ENCODE assay signal across 8 mouse cellular contexts in the genomic region with DNA sequence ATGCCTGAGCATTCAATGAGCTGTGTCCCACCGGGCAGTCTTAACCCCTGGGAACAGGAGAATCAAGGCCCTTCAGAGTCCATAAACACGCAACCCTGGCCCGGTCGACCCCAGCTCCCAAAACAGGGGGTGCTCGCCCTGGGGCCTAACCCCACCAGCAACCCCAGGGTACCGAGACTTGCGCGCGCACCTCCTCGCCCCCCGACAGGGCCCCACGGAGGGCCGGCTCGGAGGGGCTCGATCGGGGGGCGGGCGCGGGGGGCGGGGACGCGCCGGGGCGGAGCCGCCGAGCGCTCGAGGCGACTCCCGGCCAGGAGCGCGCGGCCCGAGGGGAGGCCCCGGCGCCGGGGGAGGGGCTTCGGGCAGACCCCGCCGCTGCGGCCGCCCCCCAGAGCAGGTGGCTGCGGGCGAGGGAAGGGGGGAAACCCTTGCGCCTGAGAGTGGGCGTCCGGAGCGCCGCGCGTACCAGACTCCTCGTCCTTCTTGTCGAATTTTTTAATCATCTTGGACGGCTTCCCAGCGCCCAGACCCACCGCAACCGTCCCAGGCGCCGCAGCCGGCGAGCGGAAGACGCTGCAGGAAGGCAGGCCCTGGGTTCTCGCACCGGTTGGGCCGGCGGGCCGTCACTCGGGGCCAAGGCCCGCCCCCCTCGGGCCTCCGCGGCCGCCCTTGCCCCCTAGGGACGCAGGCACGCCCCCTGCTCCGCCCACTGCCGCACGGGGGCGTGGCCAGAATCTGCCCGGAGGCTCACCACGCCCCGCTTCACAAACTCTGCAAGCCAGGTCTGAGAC. TPM values are rescaled to one million over a fixed set of nuclear protein-coding genes. Genes with fewer than 3 reads are reported as not detected.
DNase-seq lines count a peak whose midpoint lies in the region; ATAC-seq lines count a peak whose summit lies in the region.

A gene (minus strand): TSS at position 600 of the 791 bp plus-strand sequence.

- DNase-seq in adipocyte (ENCODE audit: low spot score): peak; percentile 96
- peak; percentile 91 for DNase-seq in embryo, embryonic 10 days (ENCODE audit: low spot score)
- DNase-seq in gastrocnemius, postnatal 14 days: peak; percentile 94
- peak; percentile 87 to 95 for DNase-seq in left cerebral cortex, postnatal 10 days (ENCODE audit: extremely low spot score in 1 of 2, low spot score in 2 of 2)
- peak; percentile 97 for DNase-seq in right cerebral cortex, postnatal 25 days
- DNase-seq in urinary bladder, postnatal 4 days (ENCODE audit: low spot score in 2 of 2): peak; percentile 94 to 96

- intact Hi-C loops in gastrocnemius, postnatal 14 days (cut with DNase I; ENCODE audit: low total_unique reads): no loop called here
- intact Hi-C loops in left cerebral cortex, postnatal 10 days (cut with DNase I): no loop called here

- ATAC-seq in inflammation-experienced regulatory T-cells, adult 6 months: peak; percentile 96
- peak; percentile 99 for ATAC-seq in megakaryocyte-erythroid progenitor cell, adult 5-6 weeks (replicated peaks; ENCODE audit: low FRiP score, low TSS enrichment, poor library complexity, severe bottlenecking)

RNA-seq across cellular contexts. Expression of the gene that starts here (rescaled TPM):
- total RNA-seq in gastrocnemius, postnatal 14 days (2021): 10 to 100 TPM; 25.1 to 25.7 TPM
- polyA plus RNA-seq in inflammation-experienced regulatory T-cells, adult 6 months (2017; shearing (Covaris generic)): 10 to 100 TPM; 23.4 to 40.7 (median 30.8) TPM
- 10 to 100 TPM; 50.4 to 53.6 TPM for total RNA-seq in left cerebral cortex, postnatal 10 days (2021)
- 19.8 and 30.3 TPM in 2 replicates for total RNA-seq in megakaryocyte-erythroid progenitor cell, adult 5-6 weeks (2014; fragmentation: Nextera tagmentation)
- total RNA-seq in megakaryocyte-erythroid progenitor cell, adult 5-6 weeks (2017): 35.9 and 38.2 TPM in 2 replicates

Comparison
In these comparisons a context has a peak if more than half of its experiments do, and no peak if none do; other contexts are left out.
1. Peak in every context shown above with its lines: DNase-seq and ATAC-seq.